Mouse (Mus musculus) myocyte (in vitro differentiated cells): ENCODE results near the gene Trappc10.

ENCODE experiments used
- CEBPB ChIP-seq: IDR thresholded peaks from 2 replicates; pipeline ENCODE4 v1.6.1; 2011; ENCODE audit warnings: mild to moderate bottlenecking, moderate library complexity; ENCODE audit not compliant: poor library complexity, insufficient read depth, severe bottlenecking
- E2F4 ChIP-seq: IDR thresholded peaks from one replicate; pipeline ENCODE4 v1.6.1; 2011; ENCODE audit warnings: mild to moderate bottlenecking, control low read depth, moderate library complexity; ENCODE audit not compliant: insufficient read depth
- MAX ChIP-seq: IDR thresholded peaks from one replicate; pipeline ENCODE4 v1.6.1; 2011; ENCODE audit warnings: low read depth, mild to moderate bottlenecking, control low read depth
- MYOD1 ChIP-seq, 3 experiments: IDR thresholded peaks; one replicate each; pipeline ENCODE4 v1.6.1; 2011; ENCODE audit warnings: control low read depth in 2 of 3, low read depth in 2 of 3, mild to moderate bottlenecking in 2 of 3, moderate library complexity in 1 of 3; ENCODE audit not compliant: insufficient read length in 2 of 3, control insufficient read depth in 1 of 3
- MYOG ChIP-seq, 3 experiments: IDR thresholded peaks; one replicate each; pipeline ENCODE4 v1.6.1; 2011; ENCODE audit warnings: control low read depth in 2 of 3, low read depth in 2 of 3, mild to moderate bottlenecking in 2 of 3; ENCODE audit not compliant: insufficient read length in 2 of 3, control insufficient read depth in 1 of 3, insufficient read depth in 1 of 3
- POLR2A ChIP-seq: IDR thresholded peaks from one replicate; pipeline ENCODE4 v1.6.1; 2011; ENCODE audit warnings: low read depth, mild to moderate bottlenecking, control low read depth, moderate library complexity; ENCODE audit not compliant: insufficient read length
- USF1 ChIP-seq: IDR thresholded peaks from one replicate; pipeline ENCODE4 v1.6.1; 2011; ENCODE audit warnings: low read depth, mild to moderate bottlenecking, control low read depth, moderate library complexity

- TF ChIP-seq POLR2A: no peak
- no peak for TF ChIP-seq MYOG (IDR thresholded peaks at IDR 0.05; ENCODE audit: control insufficient read depth in 1 of 3, insufficient read depth in 1 of 3, insufficient read length in 2 of 3, low read depth in 2 of 3)
- TF ChIP-seq E2F4: no peak
- TF ChIP-seq CEBPB: no peak
- no peak for TF ChIP-seq MAX
- no peak for TF ChIP-seq USF1
- TF ChIP-seq MYOD1 (IDR thresholded peaks at IDR 0.05; ENCODE audit: control insufficient read depth in 1 of 3, insufficient read length in 2 of 3, low read depth in 2 of 3): no peak
These were observed 104.2 kb downstream of the Trappc10 start for GRCm38 (mm10) chr10:78140251-78140600.
